Mouse (Mus musculus): Measurements from ENCODE around the gene Olfr155. TPM values are rescaled to one million over a fixed set of nuclear protein-coding genes. Genes with fewer than 3 reads are reported as not detected.

The Olfr155 gene
- not detected in 2 replicates for polyA plus RNA-seq (2015; fragmentation: Nextera tagmentation; extraction: Ambion mirVana)

DNA sequence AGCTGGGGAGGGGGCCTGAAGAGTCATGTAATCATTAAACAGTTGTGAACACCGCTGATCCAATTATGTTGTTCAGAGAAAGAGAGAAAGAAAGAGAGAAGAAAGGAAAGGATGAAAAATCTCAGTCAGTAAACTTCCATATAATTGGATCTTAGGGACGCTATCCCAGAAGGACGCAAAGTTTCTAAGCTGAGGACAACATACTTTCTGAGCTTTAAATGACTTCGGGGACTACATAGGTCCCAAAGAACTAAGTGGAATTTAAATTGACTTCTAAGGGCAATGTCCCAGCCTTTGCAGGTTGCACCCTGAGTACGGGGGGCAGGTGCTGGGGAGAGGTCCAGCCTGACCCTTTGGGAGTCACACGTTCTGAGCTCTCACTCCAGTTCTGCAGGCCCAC lies at the start of gene Olfr155:
TSS of gene Olfr155 (plus strand) at position 301 of the 400 bp plus-strand sequence.

DNA sequence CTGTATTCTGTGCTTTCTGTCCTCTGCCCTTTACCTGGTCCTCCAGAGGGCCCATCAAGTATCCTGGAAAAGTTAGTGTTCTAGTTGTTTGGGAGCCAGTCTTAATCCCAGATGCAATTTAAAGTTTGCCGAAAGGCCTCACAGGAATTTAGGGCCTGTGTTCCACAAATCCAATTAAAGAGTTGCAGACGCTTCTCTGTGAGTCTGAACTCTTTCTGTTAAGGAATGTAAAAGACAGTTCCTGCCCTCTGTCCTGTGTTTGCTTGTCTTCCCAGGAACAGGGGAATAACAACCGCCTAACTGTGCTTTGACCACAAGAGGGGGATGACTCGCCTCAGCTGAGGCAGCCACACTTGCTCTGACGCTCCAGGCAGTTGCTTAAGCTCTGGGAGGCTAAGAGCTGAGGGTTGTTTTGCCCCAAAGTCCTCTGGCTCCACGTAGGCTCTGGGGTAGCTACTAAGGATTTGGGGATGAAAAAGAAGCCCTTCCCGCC lies 27.5 kb upstream of the Olfr155 start, which contains the start of gene Olfr156:
TSS of gene Olfr156 (minus strand) at position 51 of the 493 bp plus-strand sequence.

DNA sequence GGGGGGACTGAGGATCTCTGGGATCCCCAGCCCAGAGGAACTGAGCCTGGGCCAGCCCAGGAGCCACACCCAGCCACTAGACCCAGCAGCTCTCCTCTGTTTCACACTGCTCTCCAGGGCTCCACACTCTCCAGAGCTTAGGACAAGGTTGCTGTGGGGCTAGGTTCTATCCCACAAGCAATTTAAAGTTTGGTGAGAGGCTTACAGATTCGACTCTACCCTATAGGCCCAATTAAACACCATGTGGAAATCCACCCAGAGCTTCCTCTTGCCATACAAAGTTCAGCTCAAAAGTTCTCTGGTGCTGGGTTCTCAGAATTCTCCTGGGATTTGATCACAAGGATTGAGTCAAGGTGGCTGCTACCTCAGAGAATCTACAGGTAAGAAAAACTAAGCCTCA lies 11.3 kb upstream of the Olfr155 start, which contains the start of gene Olfr157:
TSS of gene Olfr157 (minus strand) at position 101 of the 400 bp plus-strand sequence.

GRCm38 (mm10) chr4:43875160-43875918 lies 24.0 kb downstream of the Olfr155 start, which contains the start of gene Reck:
Gene Reck, plus strand, starts transcription at chr4:43875530.

Other genes starting within 250 kb of the Olfr155 start
- 11.0 and 11.8 TPM in 2 replicates for gene Npr2, start 219.6 kb upstream of the Olfr155 start, polyA plus RNA-seq (2015; fragmentation: Nextera tagmentation; extraction: Ambion mirVana)
- 0.16 TPM in 1 of 2 replicates, not detected in the other for gene Spag8, start 198.0 kb upstream of the Olfr155 start, polyA plus RNA-seq (2015; fragmentation: Nextera tagmentation; extraction: Ambion mirVana)
- gene Hint2, start 195.1 kb upstream of the Olfr155 start, polyA plus RNA-seq (2015; fragmentation: Nextera tagmentation; extraction: Ambion mirVana) = 205 and 218 TPM in 2 replicates
- gene Tmem8b, start 182.6 kb upstream of the Olfr155 start, polyA plus RNA-seq (2015; fragmentation: Nextera tagmentation; extraction: Ambion mirVana) = 3.4 and 4.4 TPM in 2 replicates
- 3.3 and 4.2 TPM in 2 replicates for gene Fam221b, start 182.4 kb upstream of the Olfr155 start, polyA plus RNA-seq (2015; fragmentation: Nextera tagmentation; extraction: Ambion mirVana)
- not detected in 2 replicates for gene Olfr70, start 150.8 kb upstream of the Olfr155 start, polyA plus RNA-seq (2015; fragmentation: Nextera tagmentation; extraction: Ambion mirVana)
- not detected in 2 replicates for gene Olfr71, start 141.3 kb upstream of the Olfr155 start, polyA plus RNA-seq (2015; fragmentation: Nextera tagmentation; extraction: Ambion mirVana)
- gene Hrct1, start 124.4 kb upstream of the Olfr155 start, polyA plus RNA-seq (2015; fragmentation: Nextera tagmentation; extraction: Ambion mirVana) = 5.8 and 8.3 TPM in 2 replicates
- 1.2 and 1.4 TPM in 2 replicates for gene Spaar, start 121.5 kb upstream of the Olfr155 start, polyA plus RNA-seq (2015; fragmentation: Nextera tagmentation; extraction: Ambion mirVana)
- gene Olfr159, start 80.6 kb upstream of the Olfr155 start, polyA plus RNA-seq (2015; fragmentation: Nextera tagmentation; extraction: Ambion mirVana) = not detected in 2 replicates
- not detected in 2 replicates for gene Olfr156, start 27.7 kb upstream of the Olfr155 start, polyA plus RNA-seq (2015; fragmentation: Nextera tagmentation; extraction: Ambion mirVana)
- gene Olfr157, start 11.4 kb upstream of the Olfr155 start, polyA plus RNA-seq (2015; fragmentation: Nextera tagmentation; extraction: Ambion mirVana) = not detected in 2 replicates
- 10.0 and 10.3 TPM in 2 replicates for gene Reck, start 24.0 kb downstream of the Olfr155 start, polyA plus RNA-seq (2015; fragmentation: Nextera tagmentation; extraction: Ambion mirVana)
- gene Glipr2, start 105.8 kb downstream of the Olfr155 start, polyA plus RNA-seq (2015; fragmentation: Nextera tagmentation; extraction: Ambion mirVana) = 67.6 and 79.1 TPM in 2 replicates
- gene Ccin, start 131.9 kb downstream of the Olfr155 start, polyA plus RNA-seq (2015; fragmentation: Nextera tagmentation; extraction: Ambion mirVana) = not detected in 2 replicates
- gene Clta, start 152.9 kb downstream of the Olfr155 start, polyA plus RNA-seq (2015; fragmentation: Nextera tagmentation; extraction: Ambion mirVana) = 167 and 198 TPM in 2 replicates
- 9.7 and 12.6 TPM in 2 replicates for gene Gne, start 232.6 kb downstream of the Olfr155 start, polyA plus RNA-seq (2015; fragmentation: Nextera tagmentation; extraction: Ambion mirVana)